Mouse (Mus musculus) forebrain, postnatal 0 days (tissue): ENCODE data around the gene Yod1. TPM values are rescaled to one million over a fixed set of nuclear protein-coding genes. Genes with fewer than 3 reads are reported as not detected.
A peak's percentile ranks its signal among the peaks of the same experiment; 100 is the strongest.

Experiments
- ATAC-seq: fragments of 200-750 bp; cut with Nextera tagmentation; 2 replicates; pipeline ENCODE4 v1.8.0; 2017; ENCODE audit warnings: mild to moderate bottlenecking, moderate library complexity
- DNase-seq: peaks from one replicate; pipeline ENCODE4 v3.0.0-alpha.2; 2015
- H3K27ac ChIP-seq: fragments of 300-500 bp; sonication (generic); 2 replicates; pipeline ENCODE4 v1.5.1; 2014; ENCODE audit warnings: low read depth, mild to moderate bottlenecking, antibody characterized with exemption, low read length, moderate library complexity, mixed read lengths
- H3K27me3 ChIP-seq: fragments of 300-500 bp; sonication (generic); 2 replicates; pipeline ENCODE4 v1.6.1; 2014; ENCODE audit warnings: mild to moderate bottlenecking, low read length, mixed read lengths; ENCODE audit not compliant: insufficient read depth
- H3K36me3 ChIP-seq: fragments of 300-500 bp; sonication (generic); 2 replicates; pipeline ENCODE4 v1.6.1; 2014; ENCODE audit warnings: mild to moderate bottlenecking, moderate library complexity; ENCODE audit not compliant: insufficient read depth
- H3K4me1 ChIP-seq: fragments of 300-500 bp; sonication (generic); 2 replicates; pipeline ENCODE4 v1.6.1; 2014; ENCODE audit warnings: antibody characterized with exemption; ENCODE audit not compliant: insufficient read depth
- H3K4me2 ChIP-seq: fragments of 300-500 bp; sonication (generic); 2 replicates; pipeline ENCODE4 v1.6.1; 2014; ENCODE audit warnings: low read depth, mild to moderate bottlenecking, moderate library complexity
- H3K4me3 ChIP-seq: fragments of 300-500 bp; sonication (generic); 2 replicates; pipeline ENCODE4 v1.5.1; 2014; ENCODE audit warnings: low read depth, low read length, mixed read lengths
- H3K9ac ChIP-seq: fragments of 300-500 bp; sonication (generic); 2 replicates; pipeline ENCODE4 v1.6.1; 2014; ENCODE audit warnings: mild to moderate bottlenecking
- H3K9me3 ChIP-seq: fragments of 300-500 bp; sonication (generic); 2 replicates; pipeline ENCODE4 v1.6.1; 2016; ENCODE audit warnings: low read length
- CTCF ChIP-seq: sonication (generic); IDR thresholded peaks from 2 replicates; pipeline ENCODE4 v1.5.1; 2016; ENCODE audit warnings: antibody characterized with exemption, control low read depth, low read depth
- WGBS: fragments of 180-500 bp; shearing (Covaris S2); extraction: QIAGEN DNeasy Blood & Tissue Kit; methylation state at CpG from one replicate; pipeline ENCODE4 v1.1.7; 2014; 5-methylcytosine and 5-hydroxymethylcytosine counted together
- polyA plus RNA-seq: library from polyadenylated mRNA; unstranded; fragments of >200 nt; fragmentation: Nextera tagmentation; extraction: Ambion mirVana; gene quantifications from 2 replicates; pipeline ENCODE4 v1.2.1, GENCODE M21; 2015
- total RNA-seq: library from RNA; depleted of rRNA; stranded (reverse); fragments of >200 nt; gene quantifications from 2 replicates; pipeline ENCODE4 v1.2.3, GENCODE M21; 2014

Gene Yod1
- total and polyA plus RNA-seq, 2 experiments from 2014 or later, result 16.4 to 18.9 TPM

DNA sequence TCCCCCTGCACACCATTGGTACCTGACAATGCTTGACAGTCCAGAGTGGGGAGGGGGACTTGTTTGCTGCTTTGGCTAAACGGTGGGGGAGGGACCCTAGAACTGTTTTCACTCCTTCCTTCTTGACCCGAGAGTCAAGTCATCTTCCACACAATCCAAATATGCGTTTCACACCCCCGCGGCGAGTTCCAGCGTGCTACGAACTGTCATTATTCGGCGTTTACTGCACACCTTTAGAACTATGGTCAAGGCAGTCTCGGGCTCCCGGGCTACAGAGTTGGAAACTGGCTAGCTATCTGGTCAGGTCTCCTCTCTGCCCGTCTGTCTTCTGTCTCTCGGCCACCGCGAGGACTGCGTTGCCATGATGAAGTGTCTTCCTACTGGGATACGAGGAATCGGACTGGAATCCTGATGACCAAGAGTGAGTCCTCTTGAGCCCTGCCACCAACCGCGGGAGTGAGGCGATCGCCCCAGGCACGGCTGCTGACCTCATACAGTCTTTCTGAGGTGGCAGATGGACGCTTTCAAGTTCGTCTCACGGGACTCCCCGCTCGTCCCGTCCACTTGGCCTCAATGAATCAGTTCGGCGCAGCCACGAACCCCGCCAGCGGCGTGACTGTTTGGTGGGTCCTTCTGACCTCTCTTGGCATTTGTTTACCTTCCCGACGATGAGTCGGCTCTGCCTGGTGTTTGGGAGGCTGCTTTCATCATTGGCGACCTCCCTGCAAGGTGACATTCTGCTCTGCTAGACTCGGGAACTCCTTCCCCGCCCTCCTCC lies 425 bp upstream of the Yod1 start:
- peak overlapping the region; percentile 88 for H3K27ac ChIP-seq
- DNase-seq (no peak), ATAC-seq (no peak)
- under 1% methylated on average over 42 of the region's 42 CpGs for WGBS
- peaks cover 5% of the 10 kb centered on the region for H3K4me1 ChIP-seq
- H3K27me3 ChIP-seq, result no peaks in the 10 kb centered on the region
- H3K9me3 ChIP-seq, result no peaks in the 10 kb centered on the region
- H3K4me2 ChIP-seq, result peak overlapping the region; percentile 67
- no peak for TF ChIP-seq CTCF
- peak overlapping the region; percentile 99 for H3K9ac ChIP-seq
- peak overlapping the region; percentile 98 for H3K4me3 ChIP-seq
- H3K36me3 ChIP-seq, result 0 out of 2 replicates have a peak, but pooled peaks cover 7% of the 10 kb centered on the region

DNA sequence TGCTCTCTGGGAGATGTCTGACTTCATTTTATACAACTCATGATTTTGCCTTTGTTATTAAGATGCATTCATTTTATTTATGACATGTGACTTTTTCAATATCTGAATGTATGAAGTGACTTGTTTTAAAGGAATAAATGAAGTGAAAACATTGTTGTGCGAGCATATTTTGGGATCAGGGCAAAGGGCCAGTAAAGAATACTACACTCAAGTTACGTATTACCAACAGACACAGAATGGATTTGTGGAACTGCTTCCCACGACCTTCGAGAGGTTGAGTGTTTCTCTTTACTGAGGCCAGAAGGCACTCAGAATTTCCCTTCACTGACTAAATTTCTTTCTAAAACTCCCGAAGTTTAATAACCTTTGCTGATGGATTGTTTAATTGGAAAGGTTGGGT lies 7.1 kb downstream of the Yod1 start:
- no peak for DNase-seq
- Histone ChIP-seq H3K4me3 (no peak overlapping the region), H3K27me3 (no peaks in the 10 kb centered on the region), H3K9ac (no peak overlapping the region), H3K9me3 (no peaks in the 10 kb centered on the region), H3K4me2 (no peak overlapping the region), H3K27ac (no peak overlapping the region), H3K36me3 (0 out of 2 replicates have a peak, but pooled peaks cover 3% of the 10 kb centered on the region), H3K4me1 (no peaks in the 10 kb centered on the region)
- ATAC-seq, result no peak
- 93% methylated on average over 5 of the region's 5 CpGs for WGBS
- no peak for TF ChIP-seq CTCF

DNA sequence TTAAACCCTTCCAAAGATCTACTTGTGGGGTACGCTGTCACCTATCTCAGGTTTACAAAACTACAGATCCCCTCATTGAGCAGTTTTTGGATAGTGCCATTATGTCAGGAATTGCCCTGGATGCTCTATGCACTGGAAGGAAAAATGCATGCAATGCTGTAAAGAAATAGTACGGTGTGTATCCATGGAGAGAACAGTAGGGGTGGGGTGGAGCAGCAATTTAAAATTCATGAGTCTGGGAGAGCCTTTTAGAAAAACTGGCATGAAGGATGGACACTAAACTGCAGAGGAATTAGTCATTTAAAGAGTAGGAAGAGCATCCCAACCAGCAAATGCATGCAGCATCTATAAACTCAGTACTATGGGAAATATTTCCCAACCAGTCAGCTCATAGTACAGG lies 9.3 kb downstream of the Yod1 start:
- no peak overlapping the region for H3K4me3 ChIP-seq
- 64% methylated on average over 2 of the region's 2 CpGs for WGBS
- no peak overlapping the region for H3K9ac ChIP-seq
- no peak overlapping the region for H3K4me2 ChIP-seq
- H3K9me3 ChIP-seq, result no peaks in the 10 kb centered on the region
- no peaks in the 10 kb centered on the region for H3K36me3 ChIP-seq
- H3K27me3 ChIP-seq, result no peaks in the 10 kb centered on the region
- DNase-seq (no peak), ATAC-seq (no peak)
- TF ChIP-seq CTCF, result no peak
- H3K27ac ChIP-seq, result no peak overlapping the region
- H3K4me1 ChIP-seq, result no peaks in the 10 kb centered on the region

DNA sequence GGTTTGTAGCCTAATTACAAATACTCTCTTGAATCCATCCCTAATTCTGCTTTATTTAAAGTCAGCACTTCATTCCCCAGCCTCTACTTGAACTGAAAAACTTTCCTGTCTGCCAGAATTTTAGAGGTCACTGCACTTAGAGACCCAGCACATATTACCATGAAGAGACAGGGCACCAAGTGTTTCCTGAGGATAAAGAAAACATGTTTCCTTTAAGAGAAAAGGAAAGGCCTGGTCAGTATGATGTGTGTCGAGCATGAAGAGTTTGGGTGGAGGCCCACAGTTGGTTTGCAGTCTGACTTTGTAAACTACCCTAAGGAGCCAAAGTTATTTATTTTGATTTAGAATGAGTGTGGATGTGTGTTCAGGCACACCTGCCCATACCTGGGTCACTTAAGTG lies 10.9 kb downstream of the Yod1 start:
- no peak for ATAC-seq

DNA sequence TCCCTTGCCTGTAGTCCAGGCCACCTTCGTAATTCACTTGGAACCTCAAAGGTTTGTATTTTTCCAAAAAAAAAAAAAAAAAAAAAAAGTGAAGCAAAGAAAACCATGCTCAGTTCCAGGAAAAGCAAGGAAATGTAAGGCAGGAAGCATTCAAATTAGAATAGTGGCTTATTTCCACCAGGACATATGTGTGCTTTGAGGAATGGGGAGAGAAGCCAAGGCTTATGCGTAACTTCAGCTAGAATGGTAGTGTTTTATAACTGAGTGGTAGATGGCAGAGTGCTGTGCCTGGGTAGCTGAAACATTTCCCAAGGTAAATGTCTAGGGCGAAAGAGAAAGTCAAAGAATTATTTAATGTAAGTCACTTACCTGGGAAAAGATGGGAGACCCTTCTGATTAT lies 11.6 kb downstream of the Yod1 start:
- H3K4me1 ChIP-seq, result no peaks in the 10 kb centered on the region
- no peaks in the 10 kb centered on the region for H3K27me3 ChIP-seq
- no peak overlapping the region for H3K4me3 ChIP-seq
- peak; percentile 60 for DNase-seq
- no peaks in the 10 kb centered on the region for H3K36me3 ChIP-seq
- no peaks in the 10 kb centered on the region for H3K9me3 ChIP-seq
- no peak overlapping the region for H3K9ac ChIP-seq
- no peak for TF ChIP-seq CTCF
- no peak overlapping the region for H3K27ac ChIP-seq
- no peak overlapping the region for H3K4me2 ChIP-seq
- peak; percentile 63; the same call in 1 of the 2 replicates for ATAC-seq
- 68% methylated on average over 3 of the region's 3 CpGs for WGBS

More for the DNA sequence above, 10.9 kb downstream of the Yod1 start:
- Histone ChIP-seq H3K9ac (no peak overlapping the region), H3K27ac (no peak overlapping the region), H3K4me1 (no peaks in the 10 kb centered on the region), H3K27me3 (no peaks in the 10 kb centered on the region), H3K9me3 (no peaks in the 10 kb centered on the region), H3K36me3 (no peaks in the 10 kb centered on the region), H3K4me2 (no peak overlapping the region), H3K4me3 (no peak overlapping the region)
- 72% methylated on average over 1 of the region's 1 CpGs for WGBS
- no peak for TF ChIP-seq CTCF
- no peak for DNase-seq

DNA sequence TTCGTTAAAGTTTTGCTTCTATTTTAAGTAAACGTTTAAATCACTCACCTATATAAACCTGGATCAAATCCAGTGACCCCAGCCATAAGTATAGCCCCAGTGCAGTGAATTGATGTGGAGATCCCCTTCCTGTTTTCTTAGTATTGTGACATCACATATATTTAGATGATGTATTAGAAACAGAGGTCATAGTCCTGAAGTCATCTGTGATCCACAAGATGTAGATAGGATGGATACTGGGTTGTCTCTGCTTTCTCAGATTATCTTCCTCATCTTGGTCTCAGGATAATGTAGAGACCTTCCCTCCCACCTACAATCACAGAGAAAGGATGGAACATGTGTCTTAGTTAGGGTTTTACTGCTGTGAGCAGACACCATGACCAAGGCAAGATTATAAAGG lies 12.0 kb downstream of the Yod1 start, which contains the start of gene Pfkfb2:
Gene Pfkfb2, minus strand, starts transcription at position 101 of the 400 bp plus-strand sequence.
- Histone ChIP-seq H3K36me3 (no peaks in the 10 kb centered on the region), H3K4me2 (no peak within 1 kb of the TSS), H3K4me3 (no peak within 1 kb of the TSS), H3K27ac (no peak within 1 kb of the TSS), H3K4me1 (no peaks in the 10 kb centered on the region), H3K9ac (no peak within 1 kb of the TSS), H3K9me3 (no peaks in the 10 kb centered on the region), H3K27me3 (no peaks in the 10 kb centered on the region)
- no peak for ATAC-seq
- TF ChIP-seq CTCF, result no peak
- 85% methylated on average over 2 of the region's 2 CpGs for WGBS
- no peak for DNase-seq

DNA sequence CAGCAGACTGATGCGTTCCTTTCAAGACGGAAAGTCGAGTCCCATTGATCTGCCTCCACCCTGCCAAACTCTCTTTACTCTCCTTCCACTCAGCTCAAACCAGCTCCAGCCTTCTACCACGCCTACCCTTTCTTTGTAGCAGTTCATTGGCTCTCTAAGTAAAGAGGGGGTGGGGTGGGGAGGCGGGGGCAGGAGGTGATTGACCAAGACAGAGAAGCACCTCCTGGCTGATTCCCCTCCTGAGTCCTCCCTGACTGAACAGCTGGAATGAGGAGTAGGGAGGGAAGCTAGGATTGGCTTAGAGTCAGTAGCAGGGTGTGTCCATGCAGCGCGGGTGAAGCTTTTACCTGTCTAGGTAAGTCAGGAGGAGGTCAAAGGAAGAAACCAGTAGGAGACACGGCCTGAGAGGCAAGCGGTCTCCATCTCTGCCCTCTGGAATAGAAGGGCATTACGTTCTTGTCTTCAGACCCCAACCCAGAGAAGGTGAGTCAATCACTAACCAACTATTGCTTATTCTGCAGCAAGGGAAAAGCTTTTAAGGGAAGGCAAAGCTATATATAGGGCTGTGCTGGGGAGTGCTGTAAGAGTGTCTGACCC lies 14.7 kb downstream of the Yod1 start, which contains the start of gene AA986860:
Gene AA986860, plus strand, starts transcription at position 236 of the 597 bp plus-strand sequence.
- ATAC-seq, result no peak
- 8% methylated on average over 10 of the region's 10 CpGs for WGBS
- Histone ChIP-seq H3K9ac (no peak within 1 kb of the TSS), H3K27ac (no peak within 1 kb of the TSS), H3K4me2 (no peak within 1 kb of the TSS), H3K4me1 (no peaks in the 10 kb centered on the region), H3K4me3 (no peak within 1 kb of the TSS), H3K36me3 (no peaks in the 10 kb centered on the region), H3K27me3 (no peaks in the 10 kb centered on the region), H3K9me3 (no peaks in the 10 kb centered on the region)
- no peak for DNase-seq
- no peak for TF ChIP-seq CTCF
